Mouse (Mus musculus): ENCODE data around the gene Nasp. TPM values are rescaled to one million over a fixed set of nuclear protein-coding genes. Genes with fewer than 3 reads are reported as not detected.
A peak's percentile ranks its signal among the peaks of the same experiment; 100 is the strongest.

The Nasp gene
- polyA plus RNA-seq, 1 experiment from 2014 or later, result 78.0 TPM

- Histone ChIP-seq H3K9ac (ENCODE audit: low read length) (peak within 1 kb of the TSS; percentile 96), H3K9me3 (ENCODE audit: control insufficient read depth, low read length) (no peaks in the 10 kb centered on the region), H3K4me2 (ENCODE audit: low read length) (peak within 1 kb of the TSS; percentile 72), H3K27ac (replicated peaks in 1 of 2; ENCODE audit: control insufficient read depth in 1 of 2, insufficient read depth in 1 of 2, low read depth in 2 of 2, low read length in 2 of 2) (peak within 1 kb of the TSS; percentile 94 to 99), H3K27me3 (ENCODE audit: control insufficient read depth, insufficient read depth, low read length) (no peaks in the 10 kb centered on the region), H3K4me3 (ENCODE audit: control insufficient read depth in 1 of 2, insufficient read depth in 1 of 2, low read depth in 1 of 2, low read length in 2 of 2) (peak within 1 kb of the TSS; percentile 97 to 98), H3K4me1 (ENCODE audit: control insufficient read depth in 2 of 2, insufficient read depth in 2 of 2, low read length in 2 of 2) (peaks cover 0 to 14% of the 10 kb centered on the region in 2 experiments; a peak in 2 of 4 replicates), H3K36me3 (ENCODE audit: control insufficient read depth, insufficient read depth, low read length) (peaks cover 23% of the 10 kb centered on the region)
- WGBS, result 3% methylated on average over 23 of the region's 23 CpGs
- ATAC-seq (ENCODE audit: insufficient number of reproducible peaks, insufficient read depth, low FRiP score, low read depth), result no peak
Measured at GRCm38 (mm10) chr4:116555413-116556300, 72.1 kb downstream of the Nasp start, which contains the start of gene Tmem69. Gene Tmem69, minus strand, starts transcription at chr4:116555936.

DNA sequence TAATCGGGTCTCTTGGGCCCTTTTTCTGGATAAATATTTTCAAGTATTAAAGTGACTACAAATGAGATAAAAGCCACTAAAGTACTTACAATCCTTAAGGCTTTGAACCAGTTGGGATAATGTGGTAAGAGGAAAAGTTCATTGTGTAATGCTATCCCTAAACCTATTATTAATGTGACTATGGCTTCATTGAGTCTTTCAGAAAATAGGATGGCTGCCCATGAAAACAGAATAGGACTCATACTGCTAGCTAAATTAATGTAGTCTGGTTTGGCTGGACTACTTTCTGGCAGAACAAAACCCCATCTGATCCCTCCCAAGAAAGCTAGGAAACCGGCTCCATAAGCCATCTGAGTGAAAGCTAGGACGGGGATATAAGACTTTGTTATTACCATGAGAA lies 74.7 kb downstream of the Nasp start:
- 83% methylated on average over 3 of the region's 3 CpGs for WGBS
- Histone ChIP-seq H3K27me3 (ENCODE audit: control insufficient read depth, insufficient read depth, low read length) (no peaks in the 10 kb centered on the region), H3K27ac (replicated peaks in 1 of 2; ENCODE audit: control insufficient read depth in 1 of 2, insufficient read depth in 1 of 2, low read depth in 2 of 2, low read length in 2 of 2) (no peak overlapping the region), H3K4me1 (ENCODE audit: control insufficient read depth in 2 of 2, insufficient read depth in 2 of 2, low read length in 2 of 2) (no peaks in the 10 kb centered on the region; a peak in 1 of 4 replicates), H3K4me3 (ENCODE audit: control insufficient read depth in 1 of 2, insufficient read depth in 1 of 2, low read depth in 1 of 2, low read length in 2 of 2) (no peak overlapping the region), H3K36me3 (ENCODE audit: control insufficient read depth, insufficient read depth, low read length) (peaks cover 23% of the 10 kb centered on the region), H3K9ac (ENCODE audit: low read length) (no peak overlapping the region), H3K9me3 (ENCODE audit: control insufficient read depth, low read length) (no peaks in the 10 kb centered on the region), H3K4me2 (ENCODE audit: low read length) (no peak overlapping the region)
- no peak for ATAC-seq (ENCODE audit: insufficient number of reproducible peaks, insufficient read depth, low FRiP score, low read depth)

Other genes with a start within 250 kb of the Nasp start
- gene Mast2, start 163.8 kb downstream of the Nasp start, polyA plus RNA-seq (2014; fragmentation: Nextera tagmentation; extraction: Ambion mirVana), result 29.2 and 34.5 TPM in 2 replicates
- 4.5 and 5.7 TPM in 2 replicates for gene Ipp, start 120.4 kb downstream of the Nasp start, polyA plus RNA-seq (2014; fragmentation: Nextera tagmentation; extraction: Ambion mirVana)
- 24.5 and 28.5 TPM in 2 replicates for gene Tmem69, start 72.0 kb downstream of the Nasp start, polyA plus RNA-seq (2014; fragmentation: Nextera tagmentation; extraction: Ambion mirVana)
- 38.3 and 39.9 TPM in 2 replicates for gene Gpbp1l1, start 70.3 kb downstream of the Nasp start, polyA plus RNA-seq (2014; fragmentation: Nextera tagmentation; extraction: Ambion mirVana)
- 3.2 and 5.1 TPM in 2 replicates for gene Ccdc17, start 31.3 kb downstream of the Nasp start, polyA plus RNA-seq (2014; fragmentation: Nextera tagmentation; extraction: Ambion mirVana)
- gene Akr1a1, start 23.7 kb upstream of the Nasp start, polyA plus RNA-seq (2014; fragmentation: Nextera tagmentation; extraction: Ambion mirVana), result 620 and 648 TPM in 2 replicates
- gene Prdx1, start 57.6 kb upstream of the Nasp start, polyA plus RNA-seq (2014; fragmentation: Nextera tagmentation; extraction: Ambion mirVana), result 942 and 971 TPM in 2 replicates
- gene Mmachc, start 80.5 kb upstream of the Nasp start, polyA plus RNA-seq (2014; fragmentation: Nextera tagmentation; extraction: Ambion mirVana), result 30.5 and 31.9 TPM in 2 replicates
- 16.3 and 20.5 TPM in 2 replicates for gene Ccdc163, start 80.6 kb upstream of the Nasp start, polyA plus RNA-seq (2014; fragmentation: Nextera tagmentation; extraction: Ambion mirVana)
- gene Tesk2, start 93.0 kb upstream of the Nasp start, polyA plus RNA-seq (2014; fragmentation: Nextera tagmentation; extraction: Ambion mirVana), result 2.4 and 2.7 TPM in 2 replicates
- gene Toe1, start 179.7 kb upstream of the Nasp start, polyA plus RNA-seq (2014; fragmentation: Nextera tagmentation; extraction: Ambion mirVana), result 18.3 and 18.7 TPM in 2 replicates
- 4.6 and 8.3 TPM in 2 replicates for gene Mutyh, start 179.8 kb upstream of the Nasp start, polyA plus RNA-seq (2014; fragmentation: Nextera tagmentation; extraction: Ambion mirVana)
- gene Hpdl, start 193.8 kb upstream of the Nasp start, polyA plus RNA-seq (2014; fragmentation: Nextera tagmentation; extraction: Ambion mirVana), result 0.43 and 1.2 TPM in 2 replicates
- gene Zswim5, start 249.4 kb upstream of the Nasp start, polyA plus RNA-seq (2014; fragmentation: Nextera tagmentation; extraction: Ambion mirVana), result 0.80 and 0.89 TPM in 2 replicates